ENCODE assay signal across 28 mouse cellular contexts in the genomic region with DNA sequence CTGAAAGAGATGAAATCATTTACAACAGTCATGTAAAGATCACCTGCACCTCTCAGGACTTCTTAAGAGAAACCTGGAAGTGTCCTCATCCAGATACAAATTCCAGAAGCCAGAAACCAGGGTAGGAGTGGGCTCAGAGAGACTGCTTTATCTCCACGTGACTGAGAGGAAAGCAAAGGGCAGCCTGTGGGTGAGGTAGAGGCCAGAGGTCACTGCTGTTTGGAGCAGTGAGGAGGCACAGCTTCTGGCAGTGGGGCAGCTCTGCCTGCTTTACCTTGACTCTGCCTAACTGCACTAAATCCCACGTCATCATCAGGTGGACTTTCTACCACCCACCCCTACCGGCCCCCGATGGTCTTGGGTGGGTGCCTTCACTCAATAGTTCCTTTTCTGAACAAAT. TPM values are rescaled to one million over a fixed set of nuclear protein-coding genes. Genes with fewer than 3 reads are reported as not detected.
A peak's percentile ranks its signal among the peaks of the same experiment; 100 is the strongest.
DNase-seq lines count a peak whose midpoint lies in the region; ATAC-seq and TF ChIP-seq lines count a peak whose summit lies in the region.
"Had no signal": no experiment of that assay in that cellular context is flagged by ENCODE, and none has a peak within 500 bp of the region (broad histone marks: within the 10 kb centered on the region; RNA-seq: fewer than 3 reads in every experiment).

No protein-coding gene starts in this region.

- no peak overlapping the region for H3K27ac ChIP-seq in intestine, embryonic 15.5 days
- no peak overlapping the region for H3K27ac ChIP-seq in liver, embryonic 12.5 days
- H3K27ac ChIP-seq in small intestine, adult 2 months (ENCODE audit: insufficient read depth, low read depth, low read length) = peak overlapping the region; percentile 74
- H3K27ac ChIP-seq: embryonic facial prominence, embryonic 10.5 days; forebrain, embryonic 15.5 days; heart, adult 2 months; hindbrain, embryonic 13.5 days; layer of hippocampus, adult 2 months; limb, embryonic 10.5 days; midbrain, embryonic 10.5 days; stomach, postnatal 0 days had no signal

- no peak for TF ChIP-seq CTCF in small intestine, adult 2 months (IDR thresholded peaks at IDR 0.05; ENCODE audit: extremely low read depth, insufficient read length, insufficient replicate concordance, low read depth, low read length)

- intact Hi-C loops in heart, postnatal 14 days (cut with DNase I) = no loop called here

- H3K36me3 ChIP-seq in intestine, embryonic 15.5 days = no peaks in the 10 kb centered on the region
- no peaks in the 10 kb centered on the region for H3K36me3 ChIP-seq in liver, embryonic 12.5 days
- H3K36me3 ChIP-seq in small intestine, adult 2 months (ENCODE audit: control insufficient read depth, insufficient read depth, low read length) = no peaks in the 10 kb centered on the region
- H3K36me3 ChIP-seq: embryonic facial prominence, embryonic 10.5 days; forebrain, embryonic 15.5 days; G1E; hindbrain, embryonic 13.5 days; limb, embryonic 10.5 days; midbrain, embryonic 10.5 days had no signal

- no peak overlapping the region for H3K4me2 ChIP-seq in intestine, embryonic 15.5 days (replicated peaks)
- H3K4me2 ChIP-seq in liver, embryonic 12.5 days = no peak overlapping the region
- H3K4me2 ChIP-seq: forebrain, embryonic 15.5 days; hindbrain, embryonic 13.5 days had no signal

- H3K27me3 ChIP-seq in intestine, embryonic 15.5 days (replicated peaks) = no peaks in the 10 kb centered on the region
- no peaks in the 10 kb centered on the region for H3K27me3 ChIP-seq in liver, embryonic 12.5 days (replicated peaks)
- H3K27me3 ChIP-seq in small intestine, adult 2 months (ENCODE audit: control insufficient read depth, insufficient read depth, low read length) = no peaks in the 10 kb centered on the region
- H3K27me3 ChIP-seq: CH12.LX; forebrain, embryonic 15.5 days; hindbrain, embryonic 13.5 days; Patski had no signal

- H3K4me3 ChIP-seq in intestine, embryonic 15.5 days (replicated peaks) = no peak overlapping the region
- H3K4me3 ChIP-seq in liver, embryonic 12.5 days = no peak overlapping the region
- H3K4me3 ChIP-seq in small intestine, adult 2 months (ENCODE audit: low read depth, low read length) = no peak overlapping the region
- H3K4me3 ChIP-seq: embryonic facial prominence, embryonic 10.5 days; forebrain, embryonic 15.5 days; heart, adult 2 months; hindbrain, embryonic 13.5 days; layer of hippocampus, adult 2 months; limb, embryonic 10.5 days; midbrain, embryonic 10.5 days had no signal

- TF ChIP-seq POLR2A in small intestine, adult 2 months (IDR thresholded peaks at IDR 0.05; ENCODE audit: low read depth, low read length) = no peak

- H3K4me1 ChIP-seq in intestine, embryonic 15.5 days (replicated peaks) = peaks cover 11% of the 10 kb centered on the region
- H3K4me1 ChIP-seq in liver, embryonic 12.5 days = peaks cover 31% of the 10 kb centered on the region
- H3K4me1 ChIP-seq in small intestine, adult 2 months (ENCODE audit: control insufficient read depth, insufficient read depth, insufficient read length, low read length) = peaks cover 20% of the 10 kb centered on the region
- H3K4me1 ChIP-seq: forebrain, embryonic 15.5 days had no signal

- peak; percentile 76 for ATAC-seq in intestine, embryonic 15.5 days
- peak; percentile 59; the same call in 1 of the 2 replicates for ATAC-seq in liver, embryonic 12.5 days
- ATAC-seq: forebrain, embryonic 15.5 days; Patski had no signal

- H3K9me3 ChIP-seq in intestine, embryonic 15.5 days = no peaks in the 10 kb centered on the region
- no peaks in the 10 kb centered on the region for H3K9me3 ChIP-seq in liver, embryonic 12.5 days (replicated peaks)
- H3K9me3 ChIP-seq: embryonic facial prominence, embryonic 10.5 days; forebrain, embryonic 15.5 days; hindbrain, embryonic 13.5 days; limb, embryonic 10.5 days; midbrain, embryonic 10.5 days had no signal

- DNase-seq in kidney, postnatal 25 days = peak; percentile 16 to 46
- DNase-seq in kidney, adult 9 months = no peak
- DNase-seq in frontal cortex, adult 2 months (ENCODE audit: extremely low spot score in 1 of 2, low spot score in 1 of 2) = no peak
- DNase-seq in heart, postnatal 14 days = no peak
- DNase-seq: adrenal gland, adult 2 months; cerebellum, adult 18-20 months; cerebellum, postnatal 25 days; gastrocnemius, postnatal 25 days; heart, adult 2 months; heart, postnatal 36 days; lung, adult 18-20 months; lung, postnatal 10 days; thymus, adult 2 months; thymus, postnatal 4 days had no signal

- 64% methylated on average over 4 of the region's 4 CpGs for WGBS in intestine, embryonic 15.5 days
- WGBS in liver, embryonic 12.5 days (ENCODE audit: insufficient replicate concordance) = 51% methylated on average over 4 of the region's 4 CpGs
- 44% methylated on average over 4 of the region's 4 CpGs for WGBS in small intestine, adult 2 months

- no peak overlapping the region for H3K9ac ChIP-seq in intestine, embryonic 15.5 days
- H3K9ac ChIP-seq in liver, embryonic 12.5 days = no peak overlapping the region
- H3K9ac ChIP-seq: forebrain, embryonic 15.5 days; hindbrain, embryonic 13.5 days had no signal

RNA-seq across cellular contexts. Expression of a gene that starts 12.0 kb away (rescaled TPM):
- polyA plus RNA-seq in intestine, embryonic 15.5 days (2015; fragmentation: Nextera tagmentation; extraction: Ambion mirVana) = 234 and 297 TPM in 2 replicates
- not detected in 2 replicates for polyA plus RNA-seq in liver, embryonic 12.5 days (2016; fragmentation: Nextera tagmentation; extraction: Ambion mirVana)
- 251 and 276 TPM in 2 replicates for polyA plus RNA-seq in small intestine, adult 2 months (2012; rRNA removed)
- 0.18 and 0.82 TPM in 2 replicates for polyA plus RNA-seq in frontal cortex, adult 2 months (2012; rRNA removed)
- total RNA-seq in heart, postnatal 14 days (2021) = not detected
- total RNA-seq: adrenal gland, adult 2 months; CH12.LX; gastrocnemius, postnatal 25 days; heart, adult 2 months; heart, postnatal 36 days; layer of hippocampus, adult 2 months; layer of hippocampus, postnatal 25 days had no signal
- polyA plus RNA-seq: adrenal gland, adult 2 months; embryonic facial prominence, embryonic 10.5 days; forebrain, embryonic 15.5 days; G1E; hindbrain, embryonic 13.5 days; limb, embryonic 10.5 days; midbrain, embryonic 10.5 days had no signal

RNA-seq across cellular contexts. Expression of a gene that starts 37.6 kb away (rescaled TPM):
- polyA plus RNA-seq in intestine, embryonic 15.5 days (2015; fragmentation: Nextera tagmentation; extraction: Ambion mirVana) = 136 and 138 TPM in 2 replicates
- 26.2 and 27.2 TPM in 2 replicates for polyA plus RNA-seq in liver, embryonic 12.5 days (2016; fragmentation: Nextera tagmentation; extraction: Ambion mirVana)
- 227 and 679 TPM in 2 replicates for polyA plus RNA-seq in small intestine, adult 2 months (2012; rRNA removed)
- polyA plus RNA-seq in frontal cortex, adult 2 months (2012; rRNA removed) = 137 and 158 TPM in 2 replicates
- 10 to 100 TPM; 73.1 TPM for total RNA-seq in heart, postnatal 14 days (2021)
- total RNA-seq: G1E had no signal

Comparison
In these comparisons a context has a peak if more than half of its experiments do, and no peak if none do; other contexts are left out.
1. DNase-seq: peak in kidney, postnatal 25 days (2 of 2); none in kidney, adult 9 months (single experiment), frontal cortex, adult 2 months (0 of 2) and heart, postnatal 14 days (0 of 2).
2. RNA of a gene that starts 12.0 kb away (polyA plus RNA-seq): 251 to 276 TPM in small intestine, adult 2 months and 234 to 297 TPM in intestine, embryonic 15.5 days; 0.18 to 0.82 TPM in frontal cortex, adult 2 months and not detected in liver, embryonic 12.5 days; every median in the first group is over 100 times any median in the second.